Comparison of ENCODE assay signal across 8 mouse cellular contexts in the genomic region with DNA sequence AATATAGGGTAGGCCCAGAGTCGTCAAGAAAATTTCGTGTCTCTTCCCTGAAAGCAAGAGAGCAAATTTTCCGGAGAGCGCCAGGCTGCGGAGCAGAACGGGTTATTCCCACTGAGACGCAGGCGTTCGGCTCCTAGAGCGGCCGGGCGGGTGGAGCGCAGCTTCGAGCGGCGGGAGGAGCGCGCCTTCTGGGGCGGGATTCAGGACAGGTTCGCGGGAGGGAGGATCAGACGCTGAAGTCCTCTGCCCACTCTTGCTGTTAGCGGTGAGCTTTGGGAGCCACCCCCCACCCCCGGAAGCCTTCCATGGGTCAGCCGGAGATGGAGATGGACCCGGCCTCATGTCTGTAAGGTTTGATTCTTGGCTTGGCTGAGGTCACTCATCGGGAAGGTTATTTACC. TPM values are rescaled to one million over a fixed set of nuclear protein-coding genes. Genes with fewer than 3 reads are reported as not detected.
DNase-seq lines count a peak whose midpoint lies in the region; ATAC-seq and TF ChIP-seq lines count a peak whose summit lies in the region.

No protein-coding gene starts in this region.

- H3K36me3 ChIP-seq in spleen, adult 2 months (ENCODE audit: control insufficient read depth, insufficient read depth, low read length): no peaks in the 10 kb centered on the region
- H3K36me3 ChIP-seq in forebrain, embryonic 14.5 days (ENCODE audit: control insufficient read depth, insufficient read depth, low read length): no peaks in the 10 kb centered on the region
- no peaks in the 10 kb centered on the region for H3K36me3 ChIP-seq in heart, embryonic 15.5 days
- no peaks in the 10 kb centered on the region for H3K36me3 ChIP-seq in liver, embryonic 12.5 days
- no peaks in the 10 kb centered on the region for H3K36me3 ChIP-seq in neural tube, embryonic 11.5 days (ENCODE audit: control insufficient read depth, insufficient read depth, low read length)

- 0 out of 2 replicates have a peak, but pooled peaks cover 2% of the 10 kb centered on the region for H3K27me3 ChIP-seq in spleen, adult 2 months (ENCODE audit: control insufficient read depth, insufficient read depth, low read length)
- no peaks in the 10 kb centered on the region for H3K27me3 ChIP-seq in forebrain, embryonic 14.5 days (replicated peaks; ENCODE audit: control insufficient read depth, insufficient read depth, low read length)
- no peaks in the 10 kb centered on the region for H3K27me3 ChIP-seq in heart, embryonic 15.5 days
- peaks cover 60% of the 10 kb centered on the region for H3K27me3 ChIP-seq in liver, embryonic 12.5 days (replicated peaks)
- H3K27me3 ChIP-seq in neural tube, embryonic 11.5 days (ENCODE audit: control insufficient read depth, insufficient read depth, low read length): no peaks in the 10 kb centered on the region

- H3K9me3 ChIP-seq in forebrain, embryonic 14.5 days (replicated peaks; ENCODE audit: control insufficient read depth, low read length): no peaks in the 10 kb centered on the region
- H3K9me3 ChIP-seq in heart, embryonic 15.5 days (replicated peaks): no peaks in the 10 kb centered on the region
- H3K9me3 ChIP-seq in liver, embryonic 12.5 days (replicated peaks): no peaks in the 10 kb centered on the region
- H3K9me3 ChIP-seq in neural tube, embryonic 11.5 days (ENCODE audit: control insufficient read depth, low read length): no peaks in the 10 kb centered on the region

- peak overlapping the region; percentile 75 for H3K9ac ChIP-seq in forebrain, embryonic 14.5 days (ENCODE audit: low read length)
- peak overlapping the region; percentile 67 for H3K9ac ChIP-seq in heart, embryonic 15.5 days
- peak overlapping the region; percentile 12; the same call in 1 of the 2 replicates for H3K9ac ChIP-seq in liver, embryonic 12.5 days
- H3K9ac ChIP-seq in neural tube, embryonic 11.5 days (ENCODE audit: low read length): peak overlapping the region; percentile 68

- WGBS in spleen, adult 2 months: 4% methylated on average over 26 of the region's 27 CpGs
- under 1% methylated on average over 27 of the region's 27 CpGs for WGBS in forebrain, embryonic 14.5 days
- under 1% methylated on average over 27 of the region's 27 CpGs for WGBS in heart, embryonic 15.5 days
- WGBS in liver, embryonic 12.5 days (ENCODE audit: insufficient replicate concordance): 2% methylated on average over 27 of the region's 27 CpGs
- under 1% methylated on average over 27 of the region's 27 CpGs for WGBS in neural tube, embryonic 11.5 days

- no peak for DNase-seq in spleen, adult 2 months (ENCODE audit: low read depth in 1 of 2, low spot score in 2 of 2)
- no peak for DNase-seq in spleen, postnatal 36 days (ENCODE audit: low spot score in 2 of 2)
- DNase-seq in forebrain, embryonic 14.5 days (ENCODE audit: low spot score): peak; percentile 85
- peak; percentile 89 for DNase-seq in kidney, postnatal 10 days
- DNase-seq in neural tube, embryonic 11.5 days (ENCODE audit: low spot score): peak; percentile 84
- DNase-seq in testis, postnatal 14 days (ENCODE audit: low spot score): peak; percentile 81

- H3K27ac ChIP-seq in spleen, adult 2 months (ENCODE audit: insufficient read depth, low read length): no peak overlapping the region
- no peak overlapping the region for H3K27ac ChIP-seq in forebrain, embryonic 14.5 days (ENCODE audit: low read depth, low read length)
- H3K27ac ChIP-seq in heart, embryonic 15.5 days: no peak overlapping the region
- no peak overlapping the region for H3K27ac ChIP-seq in liver, embryonic 12.5 days
- no peak overlapping the region for H3K27ac ChIP-seq in neural tube, embryonic 11.5 days (ENCODE audit: low read depth, low read length)

- H3K4me1 ChIP-seq in spleen, adult 2 months (ENCODE audit: control insufficient read depth, insufficient read depth, insufficient read length): peaks cover 2% of the 10 kb centered on the region; the same call in 1 of the 2 replicates
- peaks cover 5% of the 10 kb centered on the region; the same call in 1 of the 2 replicates for H3K4me1 ChIP-seq in forebrain, embryonic 14.5 days (ENCODE audit: control insufficient read depth, insufficient read depth, low read length)
- peaks cover 9% of the 10 kb centered on the region for H3K4me1 ChIP-seq in heart, embryonic 15.5 days (replicated peaks)
- peaks cover 9% of the 10 kb centered on the region for H3K4me1 ChIP-seq in liver, embryonic 12.5 days
- H3K4me1 ChIP-seq in neural tube, embryonic 11.5 days (ENCODE audit: control insufficient read depth, insufficient read depth, low read length): 0 out of 2 replicates have a peak, but pooled peaks cover 4% of the 10 kb centered on the region

- peak overlapping the region; percentile 34; the same call in 1 of the 2 replicates for H3K4me3 ChIP-seq in spleen, adult 2 months (ENCODE audit: extremely low read depth, insufficient read depth, insufficient read length)
- H3K4me3 ChIP-seq in forebrain, embryonic 14.5 days (ENCODE audit: low read depth, low read length): peak overlapping the region; percentile 50
- H3K4me3 ChIP-seq in heart, embryonic 15.5 days: peak overlapping the region; percentile 64
- H3K4me3 ChIP-seq in liver, embryonic 12.5 days: peak overlapping the region; percentile 47
- peak overlapping the region; percentile 48 for H3K4me3 ChIP-seq in neural tube, embryonic 11.5 days (ENCODE audit: low read depth, low read length)

- TF ChIP-seq POLR2A in spleen, adult 2 months (IDR thresholded peaks at IDR 0.05; ENCODE audit: low read depth, low read length): no peak

- ATAC-seq in forebrain, embryonic 14.5 days: peak; percentile 81
- peak; percentile 72 for ATAC-seq in heart, embryonic 15.5 days (replicated peaks; ENCODE audit: insufficient number of reproducible peaks, insufficient read depth, low FRiP score, low read depth)
- ATAC-seq in liver, embryonic 12.5 days: no peak
- ATAC-seq in neural tube, embryonic 11.5 days (ENCODE audit: insufficient read depth, low FRiP score, low TSS enrichment): no peak

- peak overlapping the region; percentile 72 for H3K4me2 ChIP-seq in forebrain, embryonic 14.5 days (ENCODE audit: low read length)
- H3K4me2 ChIP-seq in heart, embryonic 15.5 days: peak overlapping the region; percentile 79
- peak overlapping the region; percentile 59 for H3K4me2 ChIP-seq in liver, embryonic 12.5 days
- H3K4me2 ChIP-seq in neural tube, embryonic 11.5 days (ENCODE audit: low read depth): peak overlapping the region; percentile 67

- TF ChIP-seq CTCF in spleen, adult 2 months (IDR thresholded peaks at IDR 0.05; ENCODE audit: extremely low read depth, insufficient read depth, insufficient read length, insufficient replicate concordance): no peak

RNA-seq across cellular contexts. Expression of gene Zfp629, which starts 21.4 kb away (rescaled TPM):
- polyA plus RNA-seq in spleen, adult 2 months (2012; rRNA removed): 4.9 and 5.4 TPM in 2 replicates
- polyA plus RNA-seq in forebrain, embryonic 14.5 days (2014; fragmentation: Nextera tagmentation; extraction: Ambion mirVana): 20.8 and 24.2 TPM in 2 replicates
- polyA plus RNA-seq in heart, embryonic 15.5 days (2015; fragmentation: Nextera tagmentation; extraction: Ambion mirVana): 7.8 and 10.5 TPM in 2 replicates
- 3.3 and 3.8 TPM in 2 replicates for polyA plus RNA-seq in liver, embryonic 12.5 days (2016; fragmentation: Nextera tagmentation; extraction: Ambion mirVana)
- 34.5 and 37.9 TPM in 2 replicates for polyA plus RNA-seq in neural tube, embryonic 11.5 days (2014; fragmentation: Nextera tagmentation; extraction: Ambion mirVana)

RNA-seq across cellular contexts. Expression of gene Rnf40, which starts 48.4 kb away (rescaled TPM):
- polyA plus RNA-seq in spleen, adult 2 months (2012; rRNA removed): 25.8 and 29.3 TPM in 2 replicates
- 26.2 and 39.6 TPM in 2 replicates for polyA plus RNA-seq in forebrain, embryonic 14.5 days (2014; fragmentation: Nextera tagmentation; extraction: Ambion mirVana)
- polyA plus RNA-seq in heart, embryonic 15.5 days (2015; fragmentation: Nextera tagmentation; extraction: Ambion mirVana): 27.9 and 32.3 TPM in 2 replicates
- 36.3 and 36.9 TPM in 2 replicates for polyA plus RNA-seq in liver, embryonic 12.5 days (2016; fragmentation: Nextera tagmentation; extraction: Ambion mirVana)
- polyA plus RNA-seq in neural tube, embryonic 11.5 days (2014; fragmentation: Nextera tagmentation; extraction: Ambion mirVana): 45.3 and 50.9 TPM in 2 replicates

RNA-seq across cellular contexts. Expression of gene Ccdc189, which starts 48.6 kb away (rescaled TPM):
- 1.6 and 2.2 TPM in 2 replicates for polyA plus RNA-seq in spleen, adult 2 months (2012; rRNA removed)
- polyA plus RNA-seq in forebrain, embryonic 14.5 days (2014; fragmentation: Nextera tagmentation; extraction: Ambion mirVana): 12.5 and 12.8 TPM in 2 replicates
- polyA plus RNA-seq in heart, embryonic 15.5 days (2015; fragmentation: Nextera tagmentation; extraction: Ambion mirVana): 10.6 and 12.6 TPM in 2 replicates
- 7.9 and 8.8 TPM in 2 replicates for polyA plus RNA-seq in liver, embryonic 12.5 days (2016; fragmentation: Nextera tagmentation; extraction: Ambion mirVana)
- 12.2 and 12.8 TPM in 2 replicates for polyA plus RNA-seq in neural tube, embryonic 11.5 days (2014; fragmentation: Nextera tagmentation; extraction: Ambion mirVana)

Comparison
In these comparisons a context has a peak if more than half of its experiments do, and no peak if none do; other contexts are left out.
1. DNase-seq: peak in forebrain, embryonic 14.5 days (single experiment), kidney, postnatal 10 days (single experiment), neural tube, embryonic 11.5 days (single experiment) and testis, postnatal 14 days (single experiment); none in spleen, adult 2 months (0 of 2) and spleen, postnatal 36 days (0 of 2).
2. ATAC-seq: peak in forebrain, embryonic 14.5 days (single experiment) and heart, embryonic 15.5 days (single experiment); none in liver, embryonic 12.5 days (single experiment) and neural tube, embryonic 11.5 days (single experiment).
3. H3K9ac ChIP-seq: peak in every context shown above with its lines; median percentile 75 in forebrain, embryonic 14.5 days; 68 in neural tube, embryonic 11.5 days; 67 in heart, embryonic 15.5 days; 12 in liver, embryonic 12.5 days.
4. Peak in every context shown above with its lines, with median percentiles within 50 percentile points of each other: H3K4me3 ChIP-seq and H3K4me2 ChIP-seq.